Mouse (Mus musculus) CD4-positive helper T cell, adult 2 months (primary cell): ENCODE measurements around the gene Birc7.

Source experiments
- DNase-seq: peaks from one replicate; pipeline ENCODE4 v3.0.0-alpha.2; 2012; ENCODE audit warnings: low read depth, missing footprints, low spot score

Gene Birc7

GRCm38 (mm10) chr2:180928723-180929122, at the start of gene Birc7:
Gene Birc7, plus strand, starts transcription at chr2:180929023.
- no peak for DNase-seq

- no peak for DNase-seq
Observed at GRCm38 (mm10) chr2:180879365-180880067, 49.3 kb upstream of the Birc7 start.

DNA sequence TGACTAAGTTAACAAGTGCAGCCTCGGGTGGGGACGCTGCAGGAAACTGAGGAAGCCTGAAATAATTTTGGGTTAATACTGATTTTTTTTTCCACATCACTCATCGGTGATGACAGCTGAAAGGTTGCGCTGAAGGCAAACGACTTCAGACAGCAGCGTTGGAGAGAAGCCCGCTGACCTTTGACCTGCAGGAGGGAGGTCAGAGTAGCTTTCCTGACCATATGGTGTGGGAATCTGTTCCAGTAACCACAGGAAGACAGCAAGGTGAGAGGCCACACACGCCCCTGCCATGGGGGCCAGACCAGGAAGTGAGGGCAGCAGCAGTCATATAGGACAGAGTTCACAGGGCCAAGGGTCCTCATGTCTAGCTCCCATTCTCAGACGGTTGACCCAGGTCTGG, 47.5 kb upstream of the Birc7 start:
- DNase-seq: no peak

- no peak for DNase-seq
Observed at GRCm38 (mm10) chr2:180885270-180885669, 43.6 kb upstream of the Birc7 start.

GRCm38 (mm10) chr2:180889271-180889920, 39.4 kb upstream of the Birc7 start:
- DNase-seq: no peak

DNA sequence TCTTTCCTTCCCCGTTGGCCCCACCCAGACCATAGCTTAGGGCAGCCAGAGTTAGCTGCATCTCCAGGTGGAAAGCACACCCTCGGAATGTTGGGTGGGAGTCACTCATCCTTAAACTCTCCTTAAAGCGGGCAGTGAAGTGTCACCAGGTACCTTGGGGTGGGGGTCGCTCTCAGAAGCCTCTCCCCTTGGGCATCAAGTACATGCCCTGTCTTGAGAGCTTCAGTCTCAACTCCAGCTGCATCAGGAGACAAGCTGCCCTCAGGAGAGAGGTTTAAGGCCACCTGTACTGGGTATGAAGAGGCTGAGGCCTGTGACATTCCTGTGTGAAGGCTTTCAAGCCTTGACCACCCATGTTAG, 38.9 kb upstream of the Birc7 start:
- no peak for DNase-seq

DNA sequence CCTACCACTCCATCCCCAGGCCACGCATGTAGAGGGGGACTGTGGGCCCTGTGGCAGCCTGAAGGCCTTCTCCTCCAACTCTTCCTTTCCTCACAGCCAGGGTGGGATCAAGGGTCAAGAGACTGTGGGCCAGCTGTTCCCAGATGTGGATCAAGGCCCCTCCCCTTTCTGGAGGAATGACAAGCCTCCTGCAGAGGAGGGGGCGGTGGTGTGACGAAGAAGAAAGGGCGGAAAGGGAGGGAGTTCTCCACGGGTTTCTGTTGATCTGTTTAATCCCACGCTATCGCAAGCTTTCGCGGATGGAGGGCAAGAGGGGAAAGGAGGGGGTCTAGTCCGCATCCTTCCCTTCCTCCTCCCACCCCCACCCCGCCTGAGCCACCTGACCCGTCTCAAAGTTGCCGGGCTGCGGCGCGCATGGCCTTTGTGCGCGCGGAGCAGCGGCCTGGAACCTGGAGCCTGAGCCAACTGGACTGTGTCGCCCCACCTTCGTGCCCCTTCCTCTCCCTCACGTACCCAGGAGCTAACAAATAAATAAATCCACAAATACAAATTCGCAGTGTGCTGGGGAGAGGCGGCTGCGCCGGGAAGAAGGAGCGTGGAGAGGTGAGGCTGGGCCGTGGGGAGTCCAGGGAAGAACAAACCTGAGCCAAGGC, 38.3 kb upstream of the Birc7 start:
- DNase-seq: no peak

- no peak for DNase-seq
Observed at GRCm38 (mm10) chr2:180891075-180891834, 37.6 kb upstream of the Birc7 start.

DNA sequence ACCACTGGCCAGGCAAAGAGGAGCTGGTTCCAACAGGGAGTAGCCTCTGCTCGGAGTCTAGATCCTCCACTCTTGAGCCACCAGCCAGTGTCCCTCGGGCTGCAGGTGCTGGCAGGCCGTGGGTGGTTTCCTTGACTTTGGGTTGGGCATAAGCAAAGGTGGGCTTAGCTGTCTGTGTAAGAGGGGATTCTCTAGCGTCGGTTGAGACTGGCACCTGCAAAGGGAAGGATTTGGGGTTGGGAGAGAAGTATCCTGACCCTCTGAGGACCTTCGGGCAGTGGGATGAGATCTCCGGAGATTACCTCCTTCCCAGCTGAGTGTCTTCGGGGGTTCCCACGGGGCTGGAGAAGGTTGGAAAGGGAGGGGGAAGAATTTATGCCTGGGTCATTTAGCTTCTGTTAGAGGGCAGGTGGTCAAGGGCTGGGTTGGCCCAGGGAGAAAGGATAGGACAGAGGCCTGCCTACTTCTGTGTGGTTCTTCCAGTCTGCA, 36.9 kb upstream of the Birc7 start:
- DNase-seq: no peak

DNA sequence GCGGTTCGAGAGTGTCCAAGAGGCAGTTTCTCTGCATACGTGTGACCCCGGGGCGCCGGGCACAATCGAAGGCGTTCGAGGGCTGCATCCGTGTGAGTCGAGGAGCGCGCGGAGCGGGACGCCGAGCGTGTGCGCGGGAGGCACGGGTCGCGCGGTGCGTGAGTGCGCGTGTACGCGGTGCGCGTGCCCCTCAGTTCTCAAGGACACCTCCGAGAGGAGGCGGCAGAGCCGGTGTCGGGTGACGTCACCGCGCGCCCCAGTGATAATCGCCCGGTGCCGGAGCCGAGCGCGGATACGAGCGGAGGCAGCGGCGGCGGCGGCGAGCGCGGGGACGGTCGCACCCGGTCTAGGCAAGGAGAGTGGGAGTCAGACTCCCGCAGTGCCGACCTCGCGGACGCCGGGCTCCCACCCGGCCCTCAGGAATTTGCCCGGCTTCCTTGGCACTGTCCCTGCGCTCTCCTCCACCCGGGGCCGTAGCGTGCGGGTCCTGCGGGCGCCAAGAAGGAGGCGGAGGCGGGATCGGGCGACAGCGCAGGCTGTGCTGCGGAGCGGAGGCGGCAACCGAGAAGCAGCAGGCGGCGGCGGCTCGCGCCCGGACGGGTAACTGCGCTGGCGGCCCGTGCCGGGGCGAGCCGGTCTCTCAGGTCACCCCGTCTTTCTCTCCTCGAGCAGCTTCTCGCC, 35.8 kb upstream of the Birc7 start:
- peak; percentile 16 for DNase-seq

DNA sequence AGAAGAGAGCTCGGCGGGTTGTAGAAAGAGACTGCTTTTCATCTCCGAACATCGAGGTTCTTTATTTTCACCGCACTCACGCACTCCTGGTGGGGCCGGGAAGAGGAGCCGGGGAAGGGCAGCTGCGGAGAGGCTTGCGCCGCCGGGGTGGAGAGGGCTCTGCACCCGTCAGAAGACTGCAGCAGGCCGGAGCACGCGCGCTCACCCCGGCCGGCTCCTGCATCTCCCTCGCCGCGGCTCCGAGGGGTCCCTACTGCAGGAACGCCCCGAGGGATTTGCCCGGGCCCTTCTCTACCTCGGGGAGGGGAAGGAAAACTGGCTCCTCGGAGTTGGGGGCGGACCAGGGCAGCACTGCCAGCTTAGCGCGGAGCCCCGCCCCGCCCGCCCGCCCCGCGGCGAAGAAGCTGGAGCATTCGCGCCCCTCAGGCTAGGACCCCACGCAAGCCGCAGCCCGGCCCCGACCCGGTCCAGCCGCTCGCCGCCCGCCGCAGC, 35.2 kb upstream of the Birc7 start:
- no peak for DNase-seq

- peak; percentile 21 for DNase-seq
Observed at GRCm38 (mm10) chr2:180894029-180894623, 34.7 kb upstream of the Birc7 start.

DNA sequence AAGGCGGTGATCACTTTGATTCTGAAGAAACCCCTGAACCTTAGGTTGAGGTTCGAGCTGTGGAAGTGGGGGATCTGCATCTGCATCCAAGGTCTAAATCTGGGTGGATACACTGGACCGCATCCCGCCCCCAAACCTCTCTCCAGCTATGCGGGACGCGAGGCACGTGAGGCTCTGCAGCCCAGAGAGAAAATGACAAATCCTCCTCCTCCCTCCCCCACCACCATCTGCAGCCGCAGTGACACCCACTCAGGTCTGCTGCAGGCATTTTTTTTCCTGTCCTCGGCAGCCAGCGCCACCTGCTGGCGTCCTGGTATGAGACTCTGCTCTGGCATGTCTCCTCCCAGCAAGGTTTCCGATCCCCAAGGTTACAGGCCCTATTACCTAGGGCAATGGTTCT, 34.1 kb upstream of the Birc7 start:
- DNase-seq: peak; percentile 75

GRCm38 (mm10) chr2:180895321-180895720, 33.5 kb upstream of the Birc7 start:
- DNase-seq: no peak

DNA sequence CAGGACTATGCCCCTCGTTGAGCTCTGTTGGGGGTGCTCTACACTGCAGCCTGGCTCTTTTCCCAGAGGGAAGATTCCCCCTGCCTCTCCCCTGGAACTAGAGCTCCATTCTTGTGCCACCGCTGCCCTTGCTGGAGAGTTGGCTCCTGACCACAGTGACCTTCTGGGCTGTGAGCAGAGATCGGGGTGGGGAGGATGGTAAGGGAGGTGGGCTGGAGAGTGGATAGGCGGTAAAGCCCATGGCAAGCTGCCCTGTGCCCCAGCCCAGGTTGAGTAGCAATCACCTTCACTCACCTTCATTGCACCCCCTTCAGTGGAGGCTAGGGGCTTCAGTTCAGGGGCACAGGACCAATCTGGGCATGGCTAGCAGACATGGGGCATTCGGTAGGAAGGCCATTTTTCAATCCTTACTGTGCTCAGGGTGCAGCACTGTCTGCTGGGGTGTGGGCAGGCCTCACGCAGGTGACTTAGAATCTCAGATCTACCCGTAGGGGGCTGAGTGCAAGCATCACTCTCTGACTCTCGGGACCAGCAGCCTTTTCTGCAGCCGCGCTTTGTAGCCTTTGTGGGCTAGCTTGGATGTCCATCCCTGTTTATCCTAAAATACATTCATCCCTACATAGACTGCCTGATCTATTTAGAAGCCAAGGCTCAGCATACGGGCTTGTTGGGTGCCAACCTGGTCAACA, 32.8 kb upstream of the Birc7 start:
- no peak for DNase-seq

GRCm38 (mm10) chr2:180896819-180897625, 31.8 kb upstream of the Birc7 start:
- no peak for DNase-seq

DNA sequence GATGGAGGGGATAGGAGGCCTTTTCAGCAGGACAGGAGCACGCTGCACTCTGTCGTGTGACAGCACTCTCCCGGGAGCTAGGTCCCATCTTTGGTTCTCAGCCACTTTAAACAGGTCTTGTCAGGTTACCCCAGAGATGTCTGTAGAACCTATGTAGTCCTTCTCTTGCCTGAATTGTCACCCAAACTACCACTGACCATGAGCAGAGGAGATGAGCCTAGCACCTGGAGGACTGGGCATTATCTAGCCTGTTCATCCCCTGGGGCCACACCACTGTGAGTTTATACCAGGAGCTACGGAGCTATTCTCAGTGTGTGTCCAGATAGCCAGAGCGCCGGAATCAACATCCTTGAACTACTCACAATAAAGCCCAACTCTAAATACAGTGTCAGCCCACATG, 31.0 kb upstream of the Birc7 start:
- no peak for DNase-seq

GRCm38 (mm10) chr2:180902086-180902485, 26.7 kb upstream of the Birc7 start:
- DNase-seq: peak; percentile 46

DNA sequence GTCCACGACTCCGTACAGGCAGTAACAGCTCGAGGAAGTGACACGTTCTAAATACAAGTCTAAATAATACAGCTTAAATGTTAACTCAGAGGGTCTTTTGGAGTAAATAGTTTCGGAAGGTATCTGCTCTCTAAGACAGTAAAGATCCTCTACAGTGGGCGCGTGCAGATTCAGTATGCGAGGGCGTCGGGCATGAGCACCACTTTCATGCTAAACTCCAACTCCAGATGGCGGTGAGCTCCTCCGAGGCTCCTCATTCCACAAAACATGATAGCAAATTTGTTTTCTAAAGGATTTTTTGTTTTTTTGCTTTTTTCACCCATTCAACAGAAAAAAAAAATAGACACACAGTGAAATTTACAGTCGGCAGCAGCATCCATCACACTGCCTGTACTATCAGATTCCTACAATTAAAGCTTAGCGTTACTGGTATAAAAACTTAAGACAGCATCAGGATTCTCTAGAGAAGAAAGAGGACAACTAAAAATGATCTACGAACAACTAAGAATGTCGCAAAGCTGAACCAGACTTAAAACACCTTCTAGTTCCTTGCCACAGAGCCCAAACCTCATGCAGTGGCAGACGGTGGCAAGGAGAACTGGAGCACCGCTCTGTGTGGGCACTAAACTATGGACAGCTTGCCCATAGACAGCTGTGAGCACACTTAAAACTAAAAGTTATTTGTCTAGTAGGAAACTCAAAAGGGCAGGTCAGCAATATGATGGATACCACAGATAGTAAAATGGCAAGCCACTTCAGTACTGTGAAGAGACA, 24.2 kb upstream of the Birc7 start:
- DNase-seq: no peak
